Mouse (Mus musculus): ENCODE data around the gene Slc26a8. TPM values are rescaled to one million over a fixed set of nuclear protein-coding genes. Genes with fewer than 3 reads are reported as not detected.

Slc26a8 gene
- total RNA-seq, 2 experiments from 2014 or later = 9.0 TPM

DNA sequence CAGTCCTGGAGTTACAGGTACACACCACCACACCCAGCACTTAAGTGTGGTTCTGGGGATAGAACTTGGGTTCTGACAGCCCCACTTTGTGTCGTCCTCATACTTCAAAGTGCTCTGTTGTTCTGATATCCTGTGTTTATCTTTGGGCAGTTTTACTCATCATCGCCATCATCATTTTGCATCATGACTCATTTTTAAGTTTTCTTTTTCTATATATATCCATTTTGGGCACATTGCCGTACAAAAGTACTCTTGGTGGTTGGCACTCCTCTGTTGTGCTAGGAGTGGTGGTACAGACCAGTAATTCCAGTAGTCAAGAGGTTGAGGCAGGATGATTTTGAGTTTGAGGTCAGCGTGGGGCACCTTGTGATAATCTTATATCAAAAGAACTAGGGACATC, 11.1 kb upstream of the Slc26a8 start:
- no peak for DNase-seq (ENCODE audit: low spot score in 2 of 2)

GRCm38 (mm10) chr17:28699789-28700188, 9.8 kb upstream of the Slc26a8 start:
- DNase-seq (ENCODE audit: low spot score in 2 of 2) = no peak

GRCm38 (mm10) chr17:28698672-28699071, 8.6 kb upstream of the Slc26a8 start:
- no peak for DNase-seq (ENCODE audit: low spot score in 2 of 2)

DNA sequence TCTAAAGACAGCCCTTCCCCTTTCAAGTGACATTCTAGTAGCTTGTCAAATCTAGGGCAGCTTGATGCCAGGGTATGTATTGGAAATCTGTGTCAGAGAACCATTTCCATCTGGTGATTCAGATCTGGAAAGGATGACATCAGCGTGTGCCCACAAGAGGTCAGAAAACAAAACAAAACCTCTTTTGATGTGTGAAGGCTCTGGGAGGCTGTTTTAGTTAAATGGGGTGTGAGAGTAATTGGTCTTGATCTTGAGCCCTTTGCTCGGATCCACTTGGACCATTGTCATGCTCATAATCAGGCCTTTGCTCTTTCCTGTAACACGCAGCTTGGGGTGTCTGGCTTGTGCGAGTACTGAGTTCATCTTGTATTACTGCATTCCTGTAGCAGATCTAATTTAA, 8.2 kb upstream of the Slc26a8 start:
- DNase-seq (ENCODE audit: low spot score in 2 of 2) = no peak

DNA sequence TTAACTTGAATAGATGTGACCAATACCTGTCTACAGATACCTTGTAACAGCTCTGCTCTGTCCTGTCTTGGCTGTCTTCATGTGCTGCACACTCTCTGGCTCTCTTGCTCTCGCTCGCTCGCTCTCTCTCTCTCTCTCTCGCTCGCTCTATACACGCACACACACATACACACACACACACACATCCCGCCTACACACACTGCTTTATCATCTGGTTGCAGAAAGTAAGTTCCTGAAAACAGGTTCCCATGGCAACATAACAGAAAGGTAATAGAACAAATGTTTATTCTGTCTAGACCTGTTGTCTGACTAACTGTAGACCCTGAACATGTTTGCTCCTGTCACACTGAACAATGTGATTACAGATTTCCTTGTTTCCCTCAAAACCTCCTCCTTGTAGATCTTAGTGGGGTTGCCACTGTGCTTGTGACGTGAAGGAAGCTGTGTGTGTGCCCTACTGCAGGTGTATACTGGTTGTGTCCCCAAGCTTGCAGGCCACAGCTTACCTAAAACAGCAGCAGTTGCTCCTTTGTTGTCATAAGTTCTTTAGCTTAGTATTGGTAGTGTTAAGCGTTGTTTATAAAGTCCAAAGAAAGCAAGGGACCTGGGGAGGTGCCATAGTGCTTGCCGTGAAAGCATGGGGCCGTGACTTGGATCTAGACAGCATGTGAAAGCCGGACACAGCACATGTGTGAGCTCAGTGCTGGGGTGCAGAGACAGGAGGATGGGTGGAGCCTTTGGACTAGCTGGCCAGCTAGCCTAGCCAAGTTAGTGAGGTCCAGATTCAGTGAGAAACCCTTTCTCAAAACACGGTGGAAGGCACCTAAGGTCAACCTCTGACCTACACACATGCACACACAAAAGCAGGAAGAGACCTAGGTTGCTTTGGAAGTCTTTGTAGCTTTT, 7.5 kb upstream of the Slc26a8 start:
- DNase-seq (ENCODE audit: low spot score in 2 of 2) = no peak

DNA sequence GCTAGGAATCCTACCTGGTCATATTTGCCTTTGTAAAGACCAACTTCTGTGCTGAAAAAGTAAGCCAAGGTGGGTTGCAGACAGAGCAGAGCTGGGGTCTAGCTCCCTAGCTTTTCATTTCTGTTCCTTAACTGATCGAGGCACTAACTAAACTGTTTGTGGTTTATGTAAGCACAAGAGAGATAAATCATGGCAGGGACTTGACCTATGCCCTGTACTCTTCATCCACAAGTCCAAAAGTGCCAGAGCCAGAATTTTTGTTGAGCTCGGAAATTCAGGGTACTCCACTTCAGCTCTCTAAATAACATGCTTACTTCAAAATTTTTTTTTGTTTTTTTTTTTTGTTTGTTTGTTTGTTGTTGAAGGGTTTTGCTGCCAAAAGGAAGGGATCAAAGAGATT, 6.6 kb upstream of the Slc26a8 start:
- no peak for DNase-seq (ENCODE audit: low spot score in 2 of 2)

- no peak for DNase-seq (ENCODE audit: low spot score in 2 of 2)
Measured at GRCm38 (mm10) chr17:28694832-28695231, 4.8 kb upstream of the Slc26a8 start.

DNA sequence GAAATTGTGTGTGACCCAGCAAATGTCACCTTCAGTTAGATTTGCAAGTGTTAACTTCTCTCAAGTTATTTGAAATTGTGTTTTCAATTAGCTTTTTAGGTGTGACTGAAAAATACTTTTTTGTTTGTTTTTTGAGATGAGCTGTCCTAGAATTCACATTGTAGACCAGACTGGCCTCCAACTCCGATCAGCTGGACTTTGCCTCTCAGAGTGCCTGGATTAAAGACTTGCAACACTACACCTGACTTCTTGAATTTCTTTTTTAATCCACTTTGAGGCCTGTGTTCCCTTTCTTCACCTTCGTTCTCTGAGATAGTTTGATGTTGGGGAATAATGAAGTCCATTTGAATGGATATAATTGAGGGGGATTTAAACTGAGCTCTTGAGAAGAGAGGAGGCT, 4.0 kb upstream of the Slc26a8 start:
- DNase-seq (ENCODE audit: low spot score in 2 of 2) = no peak

DNA sequence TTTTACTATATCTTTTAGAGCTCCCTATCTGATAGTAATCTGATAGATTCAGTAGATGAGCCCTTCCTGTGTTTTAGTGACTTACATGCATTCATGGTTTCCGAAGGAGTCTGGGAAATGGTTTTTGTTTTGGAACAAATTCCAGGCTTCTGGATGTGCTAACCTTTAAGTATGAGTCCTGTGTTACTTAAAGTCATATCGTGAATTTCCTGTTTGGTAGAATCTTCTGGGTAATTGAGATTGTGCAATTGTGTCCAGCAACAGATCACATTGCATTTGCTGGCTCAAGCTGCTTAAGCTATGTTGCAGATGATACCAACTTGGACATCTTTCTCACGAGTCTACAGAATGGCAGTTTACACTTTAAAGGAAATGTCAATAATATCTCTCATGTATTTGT, 3.1 kb upstream of the Slc26a8 start:
- no peak for DNase-seq (ENCODE audit: low spot score in 2 of 2)

DNA sequence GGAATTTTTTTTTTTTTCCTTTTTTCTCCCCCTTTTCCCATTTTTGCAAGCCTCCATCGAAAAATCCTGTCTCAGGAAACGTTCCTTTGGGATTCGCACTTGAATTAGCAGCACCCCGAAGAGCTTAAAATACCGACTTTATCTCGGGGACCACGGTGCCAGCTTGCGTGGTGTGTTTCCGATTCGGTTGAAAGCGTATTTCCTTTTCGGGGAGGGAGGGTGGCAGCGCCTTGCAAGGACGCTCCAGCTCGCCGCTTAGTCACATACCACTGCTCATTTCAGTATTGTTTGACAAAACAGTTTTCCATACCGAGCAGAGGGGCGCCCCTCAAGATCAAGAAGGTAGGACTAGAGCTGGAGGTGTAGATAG, 2.3 kb upstream of the Slc26a8 start:
- peak; percentile 36 to 56 for DNase-seq (ENCODE audit: low spot score in 2 of 2)

DNA sequence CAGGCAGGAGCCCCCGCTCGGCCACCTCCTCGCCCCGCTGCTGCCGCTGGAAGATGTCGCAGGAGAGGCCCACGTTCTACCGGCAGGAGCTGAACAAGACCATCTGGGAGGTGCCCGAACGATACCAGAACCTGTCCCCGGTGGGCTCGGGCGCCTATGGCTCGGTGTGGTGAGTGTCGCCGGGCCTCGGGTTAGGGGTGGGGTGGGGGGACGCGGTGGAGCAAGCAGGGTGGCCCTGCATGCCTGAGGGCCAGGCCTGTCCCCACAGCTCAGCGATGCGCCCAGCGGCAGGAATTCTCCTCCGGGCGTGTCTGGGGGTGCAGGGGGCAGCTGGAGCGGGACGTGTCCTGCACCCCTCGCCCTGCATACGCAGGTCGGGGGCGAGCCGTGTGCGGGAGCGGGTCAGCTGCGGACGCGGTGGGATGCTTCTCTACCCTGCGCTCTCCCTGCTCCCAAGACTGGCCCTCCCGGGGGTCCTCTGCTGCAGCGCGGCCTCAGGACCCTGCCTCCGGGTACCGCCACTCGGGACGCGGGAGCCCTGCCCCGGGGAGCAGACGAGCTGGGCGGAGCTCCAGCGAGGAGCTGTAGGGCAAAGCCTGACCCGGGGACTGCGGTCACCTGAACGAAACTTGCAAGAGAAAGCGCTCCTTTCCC, 1.8 kb upstream of the Slc26a8 start:
- no peak for DNase-seq (ENCODE audit: low spot score in 2 of 2)

DNA sequence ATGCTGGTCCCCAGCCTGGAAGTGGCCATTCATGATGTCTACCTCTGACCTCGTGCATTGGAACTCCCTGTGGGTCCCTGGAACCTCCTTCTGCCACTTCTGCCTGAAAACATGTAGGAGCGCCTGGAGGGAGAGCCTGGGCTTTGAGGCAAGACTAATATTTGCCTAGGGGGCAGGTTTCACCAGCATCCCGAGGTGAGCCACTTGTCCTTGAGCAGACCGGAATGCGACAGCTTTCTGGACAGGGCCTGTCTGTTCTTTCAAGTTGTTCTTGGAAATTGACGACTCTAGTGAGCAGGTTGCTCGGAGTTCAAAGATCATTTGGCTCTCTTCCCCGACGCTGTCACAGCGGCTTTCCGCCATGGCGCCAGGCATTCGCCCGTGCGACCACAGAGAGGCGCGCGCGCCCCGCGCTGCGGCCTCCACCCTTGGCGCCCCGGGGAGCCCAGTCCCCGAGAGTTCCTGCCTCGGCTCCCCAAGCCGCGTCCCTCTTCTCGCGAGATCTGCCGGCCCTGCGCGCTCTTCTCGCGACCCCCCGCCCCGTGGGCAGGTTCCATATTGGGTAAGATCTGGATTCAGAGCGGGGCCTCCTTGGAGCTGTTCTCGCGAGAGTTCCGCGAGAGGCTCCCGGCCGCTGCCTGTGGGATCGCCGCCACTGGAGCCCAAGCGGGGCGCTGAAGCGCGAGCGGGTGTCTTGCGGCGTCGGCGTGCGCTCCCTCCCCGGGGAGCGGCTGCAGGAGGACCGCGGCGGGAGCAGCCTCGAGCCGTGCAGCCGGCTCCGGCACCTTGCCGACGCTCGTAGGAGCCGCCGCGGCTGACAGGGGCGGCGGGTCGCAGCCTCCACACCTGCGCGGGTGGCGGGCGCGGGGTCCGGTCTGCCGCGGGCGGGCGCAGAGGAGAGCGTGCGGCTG, 998 bp upstream of the Slc26a8 start, which contains the start of gene Mapk14:
TSS of gene Mapk14 (plus strand) at position 554 of the 911 bp plus-strand sequence.
- DNase-seq (ENCODE audit: low spot score in 2 of 2) = peak; percentile 99

DNA sequence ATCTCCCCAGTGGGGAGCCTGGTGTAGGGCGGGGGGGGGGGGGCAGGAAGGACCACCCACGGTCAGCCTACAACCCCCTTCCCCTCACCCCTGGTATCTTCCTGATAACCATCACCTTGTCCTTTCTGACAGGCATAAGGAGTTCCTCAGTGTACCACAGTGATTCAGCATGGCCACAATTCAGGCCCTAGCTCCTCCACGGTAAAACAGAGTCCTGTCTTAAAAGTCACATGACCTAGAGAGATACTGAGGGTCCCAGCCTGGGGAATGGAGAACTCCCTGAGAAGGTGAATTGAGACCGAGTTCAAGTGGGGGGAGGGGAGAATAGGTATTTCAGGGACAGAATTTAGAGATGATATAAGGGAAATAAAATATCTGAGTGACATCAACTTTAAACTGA, 2.7 kb downstream of the Slc26a8 start:
- no peak for DNase-seq (ENCODE audit: low spot score in 2 of 2)

- no peak for DNase-seq (ENCODE audit: low spot score in 2 of 2)
Measured at GRCm38 (mm10) chr17:28684631-28685030, 5.4 kb downstream of the Slc26a8 start.

GRCm38 (mm10) chr17:28683601-28684000, 6.4 kb downstream of the Slc26a8 start:
- DNase-seq (ENCODE audit: low spot score in 2 of 2) = no peak

- DNase-seq (ENCODE audit: low spot score in 2 of 2) = no peak
Measured at GRCm38 (mm10) chr17:28682311-28683084, 7.5 kb downstream of the Slc26a8 start.

DNA sequence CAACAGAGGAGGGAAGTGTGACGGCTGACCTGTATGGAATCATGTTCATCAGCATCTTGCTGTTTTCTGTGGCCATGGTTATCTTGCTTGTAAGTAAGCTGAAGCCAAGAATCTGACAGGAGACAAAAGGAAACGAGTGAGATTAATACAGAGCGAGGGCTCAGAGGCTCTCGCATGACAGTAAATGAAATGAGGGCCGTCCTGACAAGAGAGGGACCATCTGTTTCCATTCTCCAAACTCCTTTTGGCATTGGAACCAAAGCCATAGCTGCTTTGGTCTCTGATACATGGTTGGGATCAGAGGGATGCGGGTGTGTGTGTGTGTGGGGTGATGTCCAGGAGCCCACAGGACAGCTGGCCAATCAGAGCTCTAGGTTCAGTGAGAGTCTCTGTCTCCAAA, 30.5 kb downstream of the Slc26a8 start:
- DNase-seq (ENCODE audit: low spot score in 2 of 2) = no peak

- DNase-seq (ENCODE audit: low spot score in 2 of 2) = peak in 1 of 2 experiments; percentile 11
Measured at GRCm38 (mm10) chr17:28657936-28658335, 32.1 kb downstream of the Slc26a8 start.

DNA sequence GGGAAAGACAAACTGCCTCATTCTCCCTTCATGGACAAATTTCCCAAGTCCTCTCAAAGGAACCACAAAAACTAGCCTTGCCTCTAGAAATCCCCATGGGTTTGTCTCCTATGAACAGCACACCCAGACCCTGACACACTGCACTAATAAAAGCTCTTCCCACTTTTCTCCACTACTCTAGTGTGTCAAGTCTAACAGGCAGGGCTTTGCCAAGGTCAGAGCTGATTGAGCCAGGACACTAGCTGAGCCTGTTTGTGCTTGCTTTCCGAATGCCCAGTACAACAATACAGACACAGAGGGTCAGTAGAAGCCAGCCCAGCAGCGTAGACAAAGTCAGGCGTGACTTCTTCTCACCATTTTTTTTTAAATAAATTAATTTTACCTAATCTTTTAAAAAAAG, 39.8 kb downstream of the Slc26a8 start:
- DNase-seq (ENCODE audit: low spot score in 2 of 2) = no peak

GRCm38 (mm10) chr17:28648607-28649370, 41.2 kb downstream of the Slc26a8 start:
- peak in 1 of 2 experiments; percentile 21 for DNase-seq (ENCODE audit: low spot score in 2 of 2)

Data from layer of hippocampus, postnatal 14 days (tissue).